Comparison of ENCODE assay signal across 9 mouse cellular contexts in the genomic region with DNA sequence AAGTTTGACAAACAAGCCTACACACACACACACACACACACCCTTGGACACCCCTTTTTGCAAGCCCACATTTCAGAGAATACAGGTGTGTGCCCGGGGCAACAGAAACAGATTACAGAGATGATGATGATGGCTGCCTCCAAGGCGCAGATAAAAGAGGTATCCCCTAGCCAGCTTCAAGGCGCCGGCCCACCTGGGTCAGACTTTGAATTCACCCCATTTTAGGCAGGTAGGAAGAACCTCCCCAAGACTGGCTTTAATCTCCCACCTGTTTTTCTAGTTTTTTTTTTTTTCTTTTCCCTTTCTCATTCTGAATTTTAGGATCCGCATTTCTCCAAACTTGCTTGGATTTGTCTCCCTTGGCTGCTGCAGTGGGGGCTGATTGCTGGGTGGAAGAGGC. TPM values are rescaled to one million over a fixed set of nuclear protein-coding genes. Genes with fewer than 3 reads are reported as not detected.
DNase-seq lines count a peak whose midpoint lies in the region; ATAC-seq and TF ChIP-seq lines count a peak whose summit lies in the region.
"Had no signal": no experiment of that assay in that cellular context is flagged by ENCODE, and none has a peak within 500 bp of the region (broad histone marks: within the 10 kb centered on the region; RNA-seq: fewer than 3 reads in every experiment).

No protein-coding gene starts in this region.

- DNase-seq in heart, postnatal 10 days, result no peak
- no peak for DNase-seq in forebrain, postnatal 0 days
- DNase-seq in midbrain, embryonic 10.5 days (ENCODE audit: low spot score), result no peak
- no peak for DNase-seq in ovary, postnatal 36 days (ENCODE audit: low spot score)
- no peak for DNase-seq in spleen, postnatal 14 days (ENCODE audit: low spot score in 2 of 2)
- no peak for DNase-seq in right cerebral cortex, adult 18-20 months

- peaks cover 28% of the 10 kb centered on the region for H3K27me3 ChIP-seq in heart, embryonic 13.5 days (replicated peaks)
- no peaks in the 10 kb centered on the region; the same call in 1 of the 2 replicates for H3K27me3 ChIP-seq in ES-Bruce4 (ENCODE audit: control insufficient read depth, insufficient read depth, low read length, poor library complexity, severe bottlenecking)
- no peaks in the 10 kb centered on the region for H3K27me3 ChIP-seq in forebrain, postnatal 0 days (ENCODE audit: insufficient read depth, low read length)
- no peaks in the 10 kb centered on the region for H3K27me3 ChIP-seq in midbrain, embryonic 10.5 days (ENCODE audit: low read depth, poor library complexity, severe bottlenecking)
- H3K27me3 ChIP-seq: Patski had no signal

- no peaks in the 10 kb centered on the region for H3K9me3 ChIP-seq in heart, embryonic 13.5 days
- H3K9me3 ChIP-seq in ES-Bruce4 (replicated peaks; ENCODE audit: control insufficient read depth, insufficient read depth, low read length, poor library complexity, severe bottlenecking), result no peaks in the 10 kb centered on the region
- H3K9me3 ChIP-seq in forebrain, postnatal 0 days (ENCODE audit: low read length), result no peaks in the 10 kb centered on the region
- H3K9me3 ChIP-seq in midbrain, embryonic 10.5 days (replicated peaks), result no peaks in the 10 kb centered on the region

- ATAC-seq in heart, embryonic 13.5 days (ENCODE audit: extremely low read depth, insufficient number of reproducible peaks, low FRiP score, low TSS enrichment), result no peak
- ATAC-seq in forebrain, postnatal 0 days, result no peak

- peak overlapping the region; percentile 86 for H3K9ac ChIP-seq in heart, embryonic 13.5 days
- H3K9ac ChIP-seq in ES-Bruce4 (ENCODE audit: low read depth, poor library complexity, severe bottlenecking), result peak overlapping the region; percentile 96
- H3K9ac ChIP-seq in forebrain, postnatal 0 days, result peak overlapping the region; percentile 75

- H3K4me3 ChIP-seq in heart, embryonic 13.5 days, result peak overlapping the region; percentile 84
- H3K4me3 ChIP-seq in ES-Bruce4 (ENCODE audit: low read depth, low read length), result peak overlapping the region; percentile 86
- peak overlapping the region; percentile 78 for H3K4me3 ChIP-seq in forebrain, postnatal 0 days (ENCODE audit: low read depth, low read length)
- peak overlapping the region; percentile 88 for H3K4me3 ChIP-seq in midbrain, embryonic 10.5 days

- no peak for TF ChIP-seq EP300 in ES-Bruce4 (IDR thresholded peaks at IDR 0.05; ENCODE audit: insufficient read depth, low read depth, low read length)

- H3K4me2 ChIP-seq in heart, embryonic 13.5 days, result peak overlapping the region; percentile 80
- H3K4me2 ChIP-seq in forebrain, postnatal 0 days (ENCODE audit: low read depth), result peak overlapping the region; percentile 96

- H3K4me1 ChIP-seq in heart, embryonic 13.5 days, result peaks cover 34% of the 10 kb centered on the region
- H3K4me1 ChIP-seq in ES-Bruce4 (ENCODE audit: control insufficient read depth, insufficient read depth, low read length), result no peaks in the 10 kb centered on the region
- peaks cover 25% of the 10 kb centered on the region for H3K4me1 ChIP-seq in forebrain, postnatal 0 days (ENCODE audit: insufficient read depth)
- H3K4me1 ChIP-seq in midbrain, embryonic 10.5 days, result peaks cover 44% of the 10 kb centered on the region

- no peak for TF ChIP-seq CTCF in ES-Bruce4 (IDR thresholded peaks at IDR 0.05; ENCODE audit: low read depth, low read length)
- no peak for TF ChIP-seq CTCF in forebrain, postnatal 0 days (IDR thresholded peaks at IDR 0.05; ENCODE audit: low read depth)

- peak overlapping the region; percentile 78; the same call in 1 of the 2 replicates for H3K27ac ChIP-seq in heart, embryonic 13.5 days (replicated peaks)
- no peak overlapping the region; the same call in 1 of the 2 replicates for H3K27ac ChIP-seq in ES-Bruce4 (ENCODE audit: insufficient read depth, low read length)
- H3K27ac ChIP-seq in forebrain, postnatal 0 days (ENCODE audit: low read depth, low read length), result peak overlapping the region; percentile 77; the same call in 1 of the 2 replicates
- peak overlapping the region; percentile 97 for H3K27ac ChIP-seq in midbrain, embryonic 10.5 days (replicated peaks)

- 15% methylated on average over 5 of the region's 5 CpGs for WGBS in heart, embryonic 13.5 days
- WGBS in forebrain, postnatal 0 days, result 38% methylated on average over 5 of the region's 5 CpGs
- 28% methylated on average over 5 of the region's 5 CpGs for whole genome bisulfite sequencing in midbrain, embryonic 10.5 days

- TF ChIP-seq POLR2A in ES-Bruce4 (IDR thresholded peaks at IDR 0.05; ENCODE audit: insufficient read depth, low read length), result no peak

- peaks cover 2% of the 10 kb centered on the region; the same call in 1 of the 2 replicates for H3K36me3 ChIP-seq in heart, embryonic 13.5 days
- no peaks in the 10 kb centered on the region; the same call in 1 of the 2 replicates for H3K36me3 ChIP-seq in ES-Bruce4 (ENCODE audit: control insufficient read depth, insufficient read depth, low read length, poor library complexity, severe bottlenecking)
- H3K36me3 ChIP-seq in forebrain, postnatal 0 days (ENCODE audit: insufficient read depth), result no peaks in the 10 kb centered on the region
- H3K36me3 ChIP-seq in midbrain, embryonic 10.5 days, result peaks cover 14% of the 10 kb centered on the region; the same call in 1 of the 2 replicates

- intact Hi-C loops in heart, postnatal 10 days (cut with DNase I), result loop anchor here (5.0 kb wide), 1 partner anchor 264 kb away; a partner anchor contains a TSS

RNA-seq across cellular contexts. Expression of a gene that starts 0.4 kb away (rescaled TPM):
- 4.8 and 5.3 TPM in 2 replicates for polyA plus RNA-seq in heart, embryonic 13.5 days (2015; fragmentation: Nextera tagmentation; extraction: Ambion mirVana)
- total RNA-seq in heart, postnatal 10 days (2021), result 1 to 10 TPM; 9.4 to 9.8 TPM
- 19.0 and 20.4 TPM in 2 replicates for polyA plus RNA-seq in ES-Bruce4 (2011; ENCODE audit: insufficient read depth, insufficient read length, low read depth, missing spikeins)
- 28.5 and 35.4 TPM in 2 replicates for total RNA-seq in forebrain, postnatal 0 days (2014; rRNA removed)
- 18.3 and 27.3 TPM in 2 replicates for polyA plus RNA-seq in forebrain, postnatal 0 days (2015; fragmentation: Nextera tagmentation; extraction: Ambion mirVana)
- 18.1 and 18.4 TPM in 2 replicates for polyA plus RNA-seq in midbrain, embryonic 10.5 days (2016; fragmentation: Nextera tagmentation; extraction: Ambion mirVana)
